Mouse (Mus musculus) bone marrow, adult 2 months (tissue): ENCODE measurements around the gene Gdi2. TPM values are rescaled to one million over a fixed set of nuclear protein-coding genes. Genes with fewer than 3 reads are reported as not detected.

Experiments used
- H3K27ac ChIP-seq: fragments of 200-500 bp; 2 replicates; pipeline ENCODE4 v1.5.1; 2012; ENCODE audit warnings: low read depth, mild to moderate bottlenecking, control low read depth, inconsistent platforms, low read length; ENCODE audit not compliant: control insufficient read depth, poor library complexity, insufficient read depth
- H3K4me1 ChIP-seq: fragments of 200-500 bp; 2 replicates; pipeline ENCODE4 v1.6.1; 2011; ENCODE audit warnings: low read length; ENCODE audit not compliant: control insufficient read depth, insufficient read depth
- H3K4me3 ChIP-seq: fragments of 200-500 bp; replicated peaks from 2 replicates; pipeline ENCODE3; 2011; ENCODE audit warnings: mild to moderate bottlenecking, low read depth, low read length, control low read depth; ENCODE audit not compliant: control insufficient read depth
- CTCF ChIP-seq: fragments of 200-500 bp; IDR thresholded peaks from 2 replicates; pipeline ENCODE4 v1.5.1; 2011; ENCODE audit warnings: low read length, control low read depth; ENCODE audit not compliant: control insufficient read depth, insufficient read depth
- POLR2A ChIP-seq: fragments of 200-500 bp; IDR thresholded peaks from 2 replicates; pipeline ENCODE4 v1.6.1; 2011; ENCODE audit warnings: low read depth, mild to moderate bottlenecking, control low read depth, low read length, borderline replicate concordance; ENCODE audit not compliant: control insufficient read depth
- WGBS: fragments of 180-500 bp; shearing (Covaris S2); methylation state at CpG from one replicate; pipeline ENCODE4 v1.1.7; 2018; 5-methylcytosine and 5-hydroxymethylcytosine counted together
- polyA plus RNA-seq: library from polyadenylated mRNA; stranded (reverse); fragments of >200 nt; gene quantifications from 2 replicates; pipeline ENCODE4 v1.2.4, GENCODE M21; 2011; ENCODE audit warnings: low replicate concordance; ENCODE audit not compliant: missing spikeins, insufficient read depth, insufficient read length

The Gdi2 gene
- polyA plus RNA-seq, 1 experiment: 211 TPM

DNA sequence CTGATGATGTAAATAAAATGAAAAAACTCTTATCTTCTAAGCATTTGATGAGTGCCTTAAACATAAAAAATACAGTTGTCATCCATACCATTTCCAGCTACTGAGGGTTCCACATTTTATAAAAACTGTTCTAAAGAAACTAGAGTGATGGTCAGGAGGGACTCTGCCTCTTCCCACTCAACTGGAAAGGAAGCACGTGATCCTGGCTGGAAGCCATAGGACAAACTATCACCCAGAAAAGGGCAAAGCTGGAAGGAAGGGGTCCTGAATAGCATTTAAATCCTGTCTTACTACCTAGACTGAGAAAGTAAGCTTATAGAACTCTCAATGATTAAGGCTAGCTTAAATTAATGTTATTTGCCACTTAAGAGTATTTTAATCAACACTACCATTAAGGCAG lies 56.4 kb downstream of the Gdi2 start:
- no peaks in the 10 kb centered on the region for H3K4me1 ChIP-seq
- WGBS: 92% methylated on average over 1 of the region's 1 CpGs
- no peak overlapping the region for H3K27ac ChIP-seq
- no peak overlapping the region for H3K4me3 ChIP-seq
- no peak for TF ChIP-seq POLR2A
- TF ChIP-seq CTCF: no peak

DNA sequence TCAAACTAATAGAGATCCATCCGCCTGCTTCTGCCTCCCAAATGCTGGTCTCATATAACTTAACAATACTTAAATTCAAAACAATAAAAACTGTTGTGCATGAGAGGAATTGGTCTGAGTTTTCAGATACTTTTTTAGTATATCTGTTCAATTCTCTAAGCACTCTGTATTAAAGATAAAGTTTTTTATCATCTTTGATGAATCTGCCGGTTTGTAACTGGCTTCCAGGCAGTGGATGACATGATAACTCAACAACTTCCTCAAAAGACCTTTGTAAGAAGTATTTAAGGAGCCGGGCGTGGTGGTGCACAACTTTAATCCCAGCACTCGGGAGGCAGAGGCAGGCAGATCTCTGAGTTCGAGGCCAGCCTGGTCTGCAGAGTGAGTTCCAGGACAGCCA lies 58.4 kb downstream of the Gdi2 start:
- H3K4me3 ChIP-seq: no peak overlapping the region
- TF ChIP-seq POLR2A: no peak
- no peak for TF ChIP-seq CTCF
- WGBS: 75% methylated on average over 6 of the region's 6 CpGs
- H3K27ac ChIP-seq: no peak overlapping the region
- H3K4me1 ChIP-seq: no peaks in the 10 kb centered on the region

GRCm38 (mm10) chr13:3609780-3610117 lies 71.9 kb downstream of the Gdi2 start:
- 12% methylated on average over 8 of the region's 8 CpGs for WGBS
- no peak overlapping the region for H3K27ac ChIP-seq
- no peaks in the 10 kb centered on the region for H3K4me1 ChIP-seq
- TF ChIP-seq POLR2A (no peak), CTCF (no peak)
- H3K4me3 ChIP-seq: peak overlapping the region; percentile 88

DNA sequence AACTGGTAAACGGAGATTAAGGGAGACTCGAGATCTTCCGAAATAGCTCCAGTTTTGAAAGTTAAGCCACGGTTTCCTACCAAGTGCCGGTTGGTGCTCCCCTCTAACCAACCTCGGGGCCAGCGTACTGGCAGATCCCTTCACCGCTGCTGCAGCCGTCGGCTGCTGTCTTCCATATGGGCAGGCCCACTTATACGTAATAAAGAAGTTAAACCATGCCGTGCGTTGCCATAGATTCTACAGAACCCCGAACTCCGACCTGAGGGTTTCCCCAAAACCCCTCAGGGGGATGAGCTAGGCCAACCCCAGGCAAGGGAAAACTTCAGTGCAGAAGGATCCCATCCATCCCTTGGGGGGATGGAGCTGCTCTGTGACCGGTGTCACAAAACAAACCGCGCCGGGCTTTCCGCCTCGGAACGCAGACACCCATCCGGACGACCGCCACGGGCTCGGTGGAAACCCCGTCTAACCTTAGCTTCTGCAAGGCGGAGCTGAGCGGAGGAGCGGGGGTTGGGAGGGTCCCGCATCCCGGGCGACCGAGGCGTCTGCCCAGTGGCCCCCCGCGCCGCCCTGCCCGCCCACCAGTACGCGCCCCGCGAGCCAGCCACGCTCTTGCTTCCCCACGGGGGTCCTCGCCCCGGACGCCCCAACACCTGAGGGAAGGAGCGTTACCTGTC lies 72.4 kb downstream of the Gdi2 start:
- TF ChIP-seq CTCF: no peak
- no peaks in the 10 kb centered on the region for H3K4me1 ChIP-seq
- peak overlapping the region; percentile 88 for H3K4me3 ChIP-seq
- WGBS: under 1% methylated on average over 47 of the region's 50 CpGs
- H3K27ac ChIP-seq: peak overlapping the region; percentile 74

- no peak for TF ChIP-seq POLR2A
- no peak for TF ChIP-seq CTCF
- Histone ChIP-seq H3K4me3 (peak within 1 kb of the TSS; percentile 88), H3K4me1 (no peaks in the 10 kb centered on the region), H3K27ac (peak within 1 kb of the TSS; percentile 74)
- WGBS: under 1% methylated on average over 58 of the region's 58 CpGs
Observed at GRCm38 (mm10) chr13:3610795-3611438, 73.1 kb downstream of the Gdi2 start, which contains the start of gene Fam208b. TSS of gene Fam208b (minus strand) at chr13:3611108.

Other genes with a start within 250 kb of the Gdi2 start
- gene Fam208b, start 73.0 kb downstream of the Gdi2 start, polyA plus RNA-seq: 4.0 and 7.3 TPM in 2 replicates
- 6.3 and 7.3 TPM in 2 replicates for gene Asb13, start 96.0 kb downstream of the Gdi2 start, polyA plus RNA-seq